Comparison of ENCODE assay signal across 8 mouse cellular contexts in the genomic region with DNA sequence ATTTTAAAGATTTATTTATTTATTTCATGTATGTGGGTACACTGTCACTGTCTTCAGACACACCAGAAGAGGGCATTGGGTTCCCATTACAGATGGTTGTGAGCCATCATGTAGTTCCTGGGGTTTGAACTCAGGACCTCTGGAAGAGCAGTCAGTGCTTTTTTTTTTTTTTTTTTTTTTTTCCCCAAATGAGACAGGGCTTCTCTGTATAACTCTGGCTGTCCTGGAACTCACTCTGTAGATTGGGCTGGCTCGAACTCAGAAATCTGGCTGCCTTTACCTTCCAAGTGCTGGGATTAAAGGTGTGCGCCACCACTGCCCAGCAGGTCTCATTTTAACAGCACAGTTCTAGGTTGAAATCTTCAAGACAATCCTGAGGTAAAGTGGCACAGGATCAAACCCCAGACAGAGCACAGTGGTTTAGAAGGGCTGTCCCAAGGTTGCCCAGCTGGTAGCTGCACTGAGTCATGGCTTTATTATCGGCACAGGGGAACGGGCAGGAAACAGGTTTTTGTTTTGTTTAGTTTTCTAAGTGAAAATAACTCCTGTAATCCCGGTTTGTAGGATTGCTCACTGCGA. TPM values are rescaled to one million over a fixed set of nuclear protein-coding genes. Genes with fewer than 3 reads are reported as not detected.
DNase-seq lines count a peak whose midpoint lies in the region; ATAC-seq and TF ChIP-seq lines count a peak whose summit lies in the region.

TSS of gene Banp (plus strand) at position 529 of the 579 bp plus-strand sequence.

- peak within 1 kb of the TSS; percentile 99 for H3K27ac ChIP-seq in layer of hippocampus, adult 2 months
- peak within 1 kb of the TSS; percentile 95 for H3K27ac ChIP-seq in forebrain, embryonic 13.5 days
- peak within 1 kb of the TSS; percentile 97 for H3K27ac ChIP-seq in midbrain, embryonic 14.5 days (replicated peaks; ENCODE audit: low read depth, low read length)

- H3K9ac ChIP-seq in forebrain, embryonic 13.5 days: peak within 1 kb of the TSS; percentile 98
- H3K9ac ChIP-seq in midbrain, embryonic 14.5 days (replicated peaks; ENCODE audit: low read length): peak within 1 kb of the TSS; percentile 95

- H3K9me3 ChIP-seq in forebrain, embryonic 13.5 days (replicated peaks): no peaks in the 10 kb centered on the region
- no peaks in the 10 kb centered on the region for H3K9me3 ChIP-seq in midbrain, embryonic 14.5 days (ENCODE audit: control insufficient read depth, low read length)

- WGBS in forebrain, embryonic 13.5 days: 59% methylated on average over 6 of the region's 6 CpGs
- 29% methylated on average over 6 of the region's 6 CpGs for WGBS in large intestine, adult 2 months
- 63% methylated on average over 6 of the region's 6 CpGs for WGBS in midbrain, embryonic 14.5 days

- peak; percentile 0; the same call in 1 of the 2 replicates for ATAC-seq in forebrain, embryonic 13.5 days
- ATAC-seq in midbrain, embryonic 14.5 days (ENCODE audit: low FRiP score, low TSS enrichment): no peak

- no peak for DNase-seq in layer of hippocampus, adult 2 months (ENCODE audit: low spot score in 2 of 2)
- DNase-seq in layer of hippocampus, adult 9-11 months: no peak
- no peak for DNase-seq in adrenal gland, postnatal 14 days
- no peak for DNase-seq in large intestine, adult 2 months (ENCODE audit: low read depth, low spot score)
- DNase-seq in midbrain, embryonic 14.5 days: no peak
- DNase-seq in right cerebral cortex, postnatal 25 days: no peak
- no peak for DNase-seq in ovary, postnatal 36 days (ENCODE audit: low spot score)

- peaks cover 54% of the 10 kb centered on the region for H3K4me1 ChIP-seq in forebrain, embryonic 13.5 days
- peaks cover 33% of the 10 kb centered on the region for H3K4me1 ChIP-seq in midbrain, embryonic 14.5 days (ENCODE audit: control insufficient read depth, insufficient read depth, low read length)

- peak within 1 kb of the TSS; percentile 66 for H3K4me3 ChIP-seq in layer of hippocampus, adult 2 months
- H3K4me3 ChIP-seq in forebrain, embryonic 13.5 days: peak within 1 kb of the TSS; percentile 78
- peak within 1 kb of the TSS; percentile 82 for H3K4me3 ChIP-seq in midbrain, embryonic 14.5 days (replicated peaks; ENCODE audit: low read depth, low read length)

- peaks cover 11% of the 10 kb centered on the region for H3K36me3 ChIP-seq in forebrain, embryonic 13.5 days (ENCODE audit: poor library complexity, severe bottlenecking)
- peaks cover 15% of the 10 kb centered on the region for H3K36me3 ChIP-seq in midbrain, embryonic 14.5 days (ENCODE audit: control insufficient read depth, insufficient read depth, low read length)

- TF ChIP-seq CTCF in layer of hippocampus, adult 2 months (conservative IDR thresholded peaks at IDR 0.05): no peak

- H3K27me3 ChIP-seq in forebrain, embryonic 13.5 days: no peaks in the 10 kb centered on the region
- no peaks in the 10 kb centered on the region for H3K27me3 ChIP-seq in midbrain, embryonic 14.5 days (ENCODE audit: control insufficient read depth, insufficient read depth, low read length)

- H3K4me2 ChIP-seq in forebrain, embryonic 13.5 days: peak within 1 kb of the TSS; percentile 96
- H3K4me2 ChIP-seq in midbrain, embryonic 14.5 days (ENCODE audit: low read length): peak within 1 kb of the TSS; percentile 93

RNA-seq across cellular contexts. Expression of gene Banp, which starts in this region (rescaled TPM):
- total RNA-seq in layer of hippocampus, adult 2 months (2021): 10 to 100 TPM; 32.7 to 61.0 TPM
- 30.4 and 31.2 TPM in 2 replicates for total RNA-seq in adrenal gland, postnatal 14 days (2021)
- polyA plus RNA-seq in forebrain, embryonic 13.5 days (2015; fragmentation: Nextera tagmentation; extraction: Ambion mirVana): 57.5 and 60.9 TPM in 2 replicates
- 28.3 and 35.3 TPM in 2 replicates for polyA plus RNA-seq in large intestine, adult 2 months (2012; rRNA removed)
- polyA plus RNA-seq in midbrain, embryonic 14.5 days (2014; fragmentation: Nextera tagmentation; extraction: Ambion mirVana): 47.7 and 48.7 TPM in 2 replicates
